Mouse (Mus musculus) heart, adult 10 weeks (tissue): ENCODE data around the gene Palm. TPM values are rescaled to one million over a fixed set of nuclear protein-coding genes. Genes with fewer than 3 reads are reported as not detected.

ENCODE experiments used
- polyA plus RNA-seq: library from polyadenylated mRNA; stranded (reverse); fragments of 350-450 nt; fragmentation: Illumina TruSeq; extraction: RNeasy Lipid Tissue Mini Kit (QIAGEN cat#74804); gene quantifications from one replicate; pipeline ENCODE4 v1.2.3, GENCODE M21; 2014; ENCODE audit warnings: low read depth, low replicate concordance

Gene Palm
- 53.4 TPM for polyA plus RNA-seq

GRCm38 (mm10) chr10:79793051-79793737 is at the start of gene Palm:
Gene Palm (plus strand): TSS chr10:79793572.

GRCm38 (mm10) chr10:79745898-79746773 is 47.2 kb upstream of the Palm start, which contains the start of gene Polrmt:
Gene Polrmt (minus strand): TSS chr10:79746581.

GRCm38 (mm10) chr10:79754856-79755516 is 38.4 kb upstream of the Palm start, which contains the start of gene Fgf22:
Gene Fgf22 (plus strand): TSS chr10:79755076.

GRCm38 (mm10) chr10:79766508-79767325 is 26.7 kb upstream of the Palm start, which contains the start of gene Rnf126:
Gene Rnf126 (minus strand): TSS chr10:79766952.

GRCm38 (mm10) chr10:79777103-79777531 is 16.3 kb upstream of the Palm start, which contains the start of gene Fstl3:
Gene Fstl3 (plus strand): TSS chr10:79777272.

GRCm38 (mm10) chr10:79790861-79791260 is 2.5 kb upstream of the Palm start, which contains the start of gene Prss57:
Gene Prss57 (minus strand): TSS chr10:79790961.

GRCm38 (mm10) chr10:79820782-79821181 is 27.4 kb downstream of the Palm start, which contains the start of gene Misp:
Gene Misp (plus strand): TSS chr10:79820989.

GRCm38 (mm10) chr10:79853860-79854795 is 60.8 kb downstream of the Palm start, which contains the start of gene Ptbp1:
Gene Ptbp1 (plus strand): TSS chr10:79854427.

Other genes with a start within 250 kb of the Palm start
- 14.6 TPM for gene Mier2, start 238.4 kb upstream of the Palm start, polyA plus RNA-seq
- not detected for gene Theg, start 206.2 kb upstream of the Palm start, polyA plus RNA-seq
- not detected for gene C2cd4c, start 179.5 kb upstream of the Palm start, polyA plus RNA-seq
- gene Shc2, start 155.7 kb upstream of the Palm start, polyA plus RNA-seq: 2.7 TPM
- gene Odf3l2, start 147.8 kb upstream of the Palm start, polyA plus RNA-seq: not detected
- gene Madcam1, start 129.0 kb upstream of the Palm start, polyA plus RNA-seq: not detected
- gene Tpgs1, start 124.2 kb upstream of the Palm start, polyA plus RNA-seq: 15.6 TPM
- 255 TPM for gene Cdc34, start 111.4 kb upstream of the Palm start, polyA plus RNA-seq
- 9.9 TPM for gene Gzmm, start 104.6 kb upstream of the Palm start, polyA plus RNA-seq
- gene Bsg, start 89.1 kb upstream of the Palm start, polyA plus RNA-seq: 2,003 TPM
- gene Hcn2, start 76.9 kb upstream of the Palm start, polyA plus RNA-seq: 13.4 TPM
- 44.1 TPM for gene Polrmt, start 47.0 kb upstream of the Palm start, polyA plus RNA-seq
- gene Fgf22, start 38.5 kb upstream of the Palm start, polyA plus RNA-seq: not detected
- gene Rnf126, start 26.6 kb upstream of the Palm start, polyA plus RNA-seq: 22.6 TPM
- gene Fstl3, start 16.3 kb upstream of the Palm start, polyA plus RNA-seq: 8.3 TPM
- not detected for gene Prss57, start 2.6 kb upstream of the Palm start, polyA plus RNA-seq
- gene Misp, start 27.4 kb downstream of the Palm start, polyA plus RNA-seq: 0.99 TPM
- 38.6 TPM for gene Ptbp1, start 60.9 kb downstream of the Palm start, polyA plus RNA-seq
- gene Prtn3, start 80.9 kb downstream of the Palm start, polyA plus RNA-seq: not detected
- gene Plppr3, start 81.1 kb downstream of the Palm start, polyA plus RNA-seq: 0.34 TPM
- not detected for gene Elane, start 92.7 kb downstream of the Palm start, polyA plus RNA-seq
- 72.1 TPM for gene Cfd, start 97.3 kb downstream of the Palm start, polyA plus RNA-seq
- 25.5 TPM for gene Med16, start 115.4 kb downstream of the Palm start, polyA plus RNA-seq
- not detected for gene Gm26602, start 117.3 kb downstream of the Palm start, polyA plus RNA-seq
- 0.55 TPM for gene Kiss1r, start 123.4 kb downstream of the Palm start, polyA plus RNA-seq
- 70.4 TPM for gene R3hdm4, start 127.6 kb downstream of the Palm start, polyA plus RNA-seq
- gene Arid3a, start 133.5 kb downstream of the Palm start, polyA plus RNA-seq: 1.1 TPM
- 21.5 TPM for gene Wdr18, start 166.6 kb downstream of the Palm start, polyA plus RNA-seq
- gene Grin3b, start 177.1 kb downstream of the Palm start, polyA plus RNA-seq: 0.18 TPM
- gene Tmem259, start 190.8 kb downstream of the Palm start, polyA plus RNA-seq: 104 TPM
- gene Cnn2, start 195.0 kb downstream of the Palm start, polyA plus RNA-seq: 40.1 TPM
- gene Abca7, start 202.9 kb downstream of the Palm start, polyA plus RNA-seq: 7.2 TPM
- 5.2 TPM for gene Arhgap45, start 223.1 kb downstream of the Palm start, polyA plus RNA-seq
- gene Polr2e, start 246.2 kb downstream of the Palm start, polyA plus RNA-seq: 122 TPM